Mouse (Mus musculus) CD4-positive, CD25-positive, alpha-beta regulatory T cell, adult 4 months (primary cell): ENCODE data around the gene Prok2. TPM values are rescaled to one million over a fixed set of nuclear protein-coding genes. Genes with fewer than 3 reads are reported as not detected.

ENCODE experiments used
- ATAC-seq: one replicate; pipeline ENCODE4 v1.8.0; 2017
- polyA plus RNA-seq, 2 experiments: library from polyadenylated mRNA; unstranded; fragments of 100-300 nt; shearing (Covaris generic); gene quantifications; one replicate each; pipeline ENCODE4 v1.2.1; 2017

Prok2 gene
- not detected for polyA plus RNA-seq

DNA sequence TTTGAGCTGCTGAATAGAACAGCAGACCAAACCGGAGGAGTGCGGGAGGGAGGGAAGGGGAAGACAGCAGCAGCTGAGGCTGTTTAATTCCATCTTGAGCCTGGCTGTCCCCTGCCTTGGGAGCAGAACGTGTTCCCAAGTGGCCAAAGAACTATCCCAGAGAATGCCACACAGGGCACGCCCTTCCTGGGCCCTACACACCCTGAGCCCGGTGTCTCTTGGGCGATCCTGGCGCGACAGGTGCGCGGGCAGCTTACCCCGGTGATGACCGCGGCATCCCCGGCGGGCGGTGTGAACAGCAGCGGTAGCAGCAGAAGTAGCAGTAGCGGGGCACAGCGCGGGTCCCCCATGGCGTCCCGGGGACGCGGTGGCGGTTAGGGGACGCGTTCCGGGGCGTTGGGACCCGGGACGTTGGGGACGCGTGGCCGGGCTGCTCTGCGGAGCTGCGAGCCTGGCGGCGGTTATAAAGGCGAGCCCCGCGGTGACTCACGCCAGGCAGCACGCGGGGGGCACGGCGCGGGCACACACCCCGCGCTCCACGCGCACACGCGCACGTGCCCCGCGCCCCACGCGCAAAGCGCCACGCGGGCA lies at the start of gene Prok2:
Gene Prok2, minus strand, starts transcription at position 422 of the 591 bp plus-strand sequence.
- no peak for ATAC-seq

GRCm38 (mm10) chr6:99774680-99775079 lies 48.5 kb upstream of the Prok2 start:
- ATAC-seq = no peak

DNA sequence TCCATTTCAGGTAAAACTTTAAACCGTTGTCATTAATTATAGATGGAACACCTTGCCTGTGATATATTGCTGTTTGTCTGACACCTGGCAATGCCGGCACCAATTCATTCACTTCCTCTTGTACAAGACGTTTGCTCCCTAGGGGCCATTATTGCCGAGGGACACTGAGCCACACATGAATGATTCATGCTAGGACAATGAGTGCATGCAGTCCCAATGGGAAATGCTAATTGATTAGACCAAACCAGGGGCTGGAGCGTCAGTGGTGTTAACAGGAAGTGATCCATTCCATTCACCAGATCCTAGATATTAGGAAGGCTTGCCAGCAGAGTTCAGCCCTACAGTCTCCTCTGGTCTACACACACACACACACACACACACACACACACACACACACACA lies 42.3 kb upstream of the Prok2 start:
- ATAC-seq = no peak

DNA sequence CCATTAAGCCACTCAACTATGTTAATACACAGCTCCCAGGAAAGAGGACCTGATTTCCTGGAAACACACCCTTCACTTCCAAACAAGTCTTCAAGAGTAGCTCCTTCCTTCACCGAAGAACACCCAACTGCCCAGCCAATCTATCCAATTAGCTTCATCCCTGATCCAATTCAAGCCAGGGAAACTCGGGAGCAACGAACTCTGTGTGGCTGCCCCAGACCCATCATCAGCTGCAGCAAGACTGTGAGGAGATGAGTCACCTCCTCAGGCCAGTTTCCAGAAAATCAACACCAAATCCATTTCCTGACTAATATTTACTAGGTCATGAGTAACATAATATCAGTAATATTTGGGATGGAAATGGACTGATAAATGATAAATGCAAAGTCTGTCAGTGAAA lies 38.7 kb upstream of the Prok2 start:
- ATAC-seq = no peak

- no peak for ATAC-seq
These were observed 36.1 kb upstream of the Prok2 start for GRCm38 (mm10) chr6:99762069-99762985.

- ATAC-seq = no peak
These were observed 29.9 kb upstream of the Prok2 start for GRCm38 (mm10) chr6:99756105-99756504.

GRCm38 (mm10) chr6:99751308-99751707 lies 25.1 kb upstream of the Prok2 start:
- ATAC-seq = no peak

DNA sequence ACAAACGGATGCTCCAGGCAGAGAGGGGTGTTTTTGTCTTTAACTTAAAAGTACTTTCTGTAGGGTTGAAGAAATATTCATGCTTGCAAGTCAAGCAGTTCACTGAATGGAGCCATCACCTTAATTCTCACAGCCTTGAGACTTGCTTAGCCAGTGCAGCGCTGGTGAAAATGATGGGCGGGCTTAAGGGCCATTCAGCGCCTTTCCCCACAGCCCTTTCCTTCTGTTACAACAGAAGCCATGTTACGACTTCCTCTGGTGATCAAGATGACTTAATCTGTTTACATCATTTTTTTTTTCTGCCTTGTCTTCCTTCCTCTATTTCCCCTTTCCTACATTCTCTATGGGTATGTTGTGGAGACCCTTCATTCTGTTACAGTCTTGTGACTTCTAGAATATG lies 20.1 kb upstream of the Prok2 start:
- ATAC-seq = no peak

DNA sequence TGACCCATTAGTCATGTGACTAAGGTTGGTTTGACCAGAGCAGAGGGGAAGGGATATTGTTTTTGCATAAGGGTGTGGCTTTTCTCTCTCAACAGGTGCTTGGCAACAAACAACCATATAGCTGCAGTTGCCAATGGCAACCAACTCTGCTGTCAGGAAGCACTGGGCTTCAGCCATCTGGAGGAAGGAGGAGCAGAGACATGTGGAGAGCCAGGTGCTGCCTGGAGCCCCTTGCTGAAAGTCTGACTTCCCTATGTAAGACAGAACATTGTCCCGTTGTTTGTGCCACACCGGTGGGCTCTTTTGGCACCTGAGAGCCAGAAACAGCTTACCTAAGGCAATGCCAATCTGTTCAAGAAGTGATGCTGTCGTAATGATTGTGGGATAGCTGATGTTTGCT lies 16.7 kb upstream of the Prok2 start:
- no peak for ATAC-seq

DNA sequence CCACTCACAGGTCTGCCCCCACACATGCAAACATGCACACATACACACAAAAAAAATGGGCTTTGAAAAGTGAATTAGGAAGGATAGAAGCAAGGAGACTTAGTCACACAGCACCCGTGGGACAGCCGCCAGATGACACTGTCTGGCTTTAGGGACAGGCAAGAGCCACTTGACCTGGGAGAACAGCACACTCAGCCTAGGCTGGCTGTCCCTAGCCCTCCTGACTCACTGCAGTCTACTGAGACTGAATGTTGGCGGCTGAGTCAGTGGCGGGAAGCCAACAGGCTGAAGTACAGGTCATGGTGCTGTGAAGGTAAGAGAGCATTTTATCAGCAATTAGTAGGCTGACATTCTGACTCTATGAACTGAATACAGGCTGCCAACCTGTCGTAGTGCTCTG lies 8.5 kb upstream of the Prok2 start:
- ATAC-seq = no peak

- ATAC-seq = no peak
These were observed 6.5 kb upstream of the Prok2 start for GRCm38 (mm10) chr6:99732673-99733072.

GRCm38 (mm10) chr6:99731926-99732325 lies 5.7 kb upstream of the Prok2 start:
- ATAC-seq = no peak

- ATAC-seq = no peak
These were observed 3.7 kb upstream of the Prok2 start for GRCm38 (mm10) chr6:99729853-99730252.

DNA sequence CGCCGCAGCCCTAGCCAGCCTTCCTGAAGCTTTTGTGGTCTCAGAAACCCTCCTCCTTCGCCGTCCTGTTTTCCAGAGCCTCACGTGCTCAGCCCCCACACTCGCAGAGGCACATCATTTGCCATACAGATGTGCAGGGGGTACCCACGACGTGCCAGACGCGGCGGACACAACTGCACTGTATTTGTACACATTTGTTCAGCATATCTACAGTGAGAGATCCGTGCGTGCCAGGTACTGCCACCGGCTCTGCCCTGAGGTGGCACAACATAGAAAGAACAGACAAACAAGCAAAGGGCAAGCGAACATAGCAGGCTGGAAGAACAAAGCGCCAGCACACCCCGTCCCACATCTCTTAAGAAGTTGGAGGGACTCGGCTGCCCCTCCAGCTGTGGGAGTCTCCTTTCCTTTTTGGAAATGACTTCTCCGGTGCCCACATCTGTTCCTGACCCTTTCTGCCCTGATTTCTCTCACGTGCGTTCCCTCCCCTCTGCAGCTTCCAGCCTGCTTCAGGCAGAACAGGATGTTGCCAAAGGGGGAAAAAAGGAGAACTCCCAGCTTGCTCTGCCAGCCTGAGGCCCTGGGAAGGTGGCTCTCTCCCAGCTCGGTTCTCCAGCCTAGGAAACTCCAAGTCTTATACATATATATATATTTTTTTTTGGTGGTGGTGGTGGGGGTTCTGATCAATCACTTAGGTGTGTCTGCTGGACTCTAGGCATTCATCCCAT lies 548 bp upstream of the Prok2 start:
- no peak for ATAC-seq

DNA sequence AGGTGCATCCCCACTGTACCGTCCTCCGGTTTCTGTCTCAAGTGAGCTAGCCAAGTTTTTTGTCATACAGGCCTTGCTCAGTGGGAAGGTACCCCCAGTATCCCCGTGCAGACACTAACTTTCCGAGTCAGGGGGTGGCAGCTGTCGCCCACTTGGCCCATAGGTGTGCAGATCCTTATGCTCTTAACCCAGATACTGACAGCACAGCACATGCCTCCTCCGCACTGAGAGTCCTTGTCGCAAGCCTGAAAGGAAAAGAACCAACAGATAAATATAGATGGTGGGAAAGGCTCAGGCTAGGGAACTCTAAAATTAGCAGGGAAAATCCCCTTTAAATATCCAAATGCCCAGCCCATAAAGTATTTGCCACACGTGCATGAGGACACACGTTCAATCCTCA lies 3.8 kb downstream of the Prok2 start:
- ATAC-seq = no peak

- no peak for ATAC-seq
These were observed 5.2 kb downstream of the Prok2 start for GRCm38 (mm10) chr6:99721032-99721431.

- ATAC-seq = no peak
These were observed 10.3 kb downstream of the Prok2 start for GRCm38 (mm10) chr6:99715913-99716312.

- ATAC-seq = no peak
These were observed 11.0 kb downstream of the Prok2 start for GRCm38 (mm10) chr6:99715191-99715590.

DNA sequence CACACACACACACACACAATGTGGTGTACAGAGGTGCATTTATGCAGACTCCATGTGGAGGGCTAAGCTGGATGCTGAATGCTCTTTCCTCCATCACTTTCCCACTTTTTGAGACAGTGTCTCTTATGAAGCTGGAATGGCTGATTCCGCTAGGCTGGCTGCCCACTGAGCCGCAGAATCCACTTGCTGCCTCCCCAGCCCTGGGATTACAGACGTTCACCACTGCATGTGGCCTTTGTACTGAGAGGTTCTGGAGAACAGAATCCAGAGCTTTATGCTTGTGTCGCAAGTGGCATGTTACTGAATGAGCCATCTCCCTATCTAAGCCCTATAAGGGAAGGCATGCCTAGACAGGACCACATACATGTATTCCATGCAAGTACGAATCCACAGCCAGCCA lies 12.9 kb downstream of the Prok2 start:
- no peak for ATAC-seq

GRCm38 (mm10) chr6:99711576-99712101 lies 14.6 kb downstream of the Prok2 start:
- ATAC-seq = no peak

DNA sequence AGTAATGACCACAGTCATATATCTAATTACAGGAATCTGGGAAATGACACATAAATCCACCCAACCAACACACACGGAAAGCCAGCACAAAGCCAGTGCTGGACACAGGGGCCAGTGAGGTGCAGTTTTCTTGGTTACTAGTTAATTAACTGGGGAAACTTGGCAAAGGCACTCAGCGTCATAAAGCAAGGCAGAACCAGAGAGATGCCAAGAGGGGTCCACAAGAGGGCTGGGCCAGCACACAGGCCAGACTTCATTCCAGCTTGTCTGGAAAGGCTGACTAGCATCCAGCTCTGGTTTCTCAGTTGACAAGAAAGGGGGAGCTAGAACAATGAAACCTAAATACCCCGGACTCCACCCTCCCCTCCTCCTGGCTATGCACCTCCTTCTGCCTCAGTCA lies 25.7 kb downstream of the Prok2 start:
- ATAC-seq = no peak

DNA sequence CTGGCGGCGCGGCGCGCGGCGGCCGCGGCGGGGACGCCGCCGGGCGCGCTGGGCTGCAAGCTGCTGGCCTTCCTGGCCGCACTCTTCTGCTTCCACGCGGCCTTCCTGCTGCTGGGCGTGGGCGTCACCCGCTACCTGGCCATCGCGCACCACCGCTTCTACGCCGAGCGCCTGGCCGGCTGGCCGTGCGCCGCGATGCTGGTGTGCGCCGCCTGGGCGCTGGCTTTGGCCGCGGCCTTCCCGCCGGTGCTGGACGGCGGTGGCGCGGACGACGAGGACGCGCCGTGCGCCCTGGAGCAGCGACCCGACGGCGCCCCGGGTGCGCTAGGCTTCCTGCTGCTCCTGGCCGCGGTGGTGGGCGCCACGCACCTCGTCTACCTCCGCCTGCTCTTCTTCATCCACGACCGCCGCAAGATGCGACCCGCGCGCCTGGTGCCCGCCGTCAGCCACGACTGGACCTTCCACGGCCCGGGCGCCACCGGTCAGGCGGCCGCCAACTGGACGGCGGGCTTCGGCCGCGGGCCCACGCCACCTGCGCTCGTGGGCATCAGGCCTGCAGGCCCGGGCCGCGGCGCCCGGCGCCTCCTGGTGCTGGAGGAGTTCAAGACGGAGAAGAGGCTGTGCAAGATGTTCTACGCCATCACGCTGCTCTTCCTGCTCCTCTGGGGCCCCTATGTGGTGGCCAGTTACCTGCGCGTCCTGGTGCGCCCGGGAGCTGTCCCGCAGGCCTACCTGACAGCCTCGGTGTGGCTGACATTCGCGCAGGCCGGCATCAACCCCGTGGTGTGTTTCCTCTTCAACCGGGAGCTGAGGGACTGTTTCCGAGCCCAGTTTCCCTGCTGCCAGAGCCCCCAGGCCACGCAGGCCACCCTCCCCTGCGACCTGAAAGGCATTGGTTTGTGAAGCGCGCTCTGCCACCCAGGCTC lies 33.0 kb downstream of the Prok2 start:
- ATAC-seq = no peak
